Mouse (Mus musculus) MEL (cell line): ENCODE data around the gene Wdfy3.

Experiments
- EP300 ChIP-seq, 2 experiments: IDR thresholded peaks; 2 replicates each; pipeline ENCODE4 v1.6.1; 2011; ENCODE audit warnings: improper control_type of control experiment in 2 of 2, low read length in 2 of 2, low read depth in 1 of 2, mild to moderate bottlenecking in 1 of 2
- MAX ChIP-seq: IDR thresholded peaks from 2 replicates; pipeline ENCODE4 v1.6.1; 2011; ENCODE audit warnings: low read length, improper control_type of control experiment
- USF1 ChIP-seq: IDR thresholded peaks from 2 replicates; pipeline ENCODE4 v1.6.1; 2014; ENCODE audit warnings: low read depth, mild to moderate bottlenecking, inconsistent platforms, low read length, improper control_type of control experiment, moderate library complexity
- ZKSCAN1 ChIP-seq: IDR thresholded peaks from 2 replicates; pipeline ENCODE4 v1.6.1; 2012; ENCODE audit warnings: low read depth, mild to moderate bottlenecking, inconsistent platforms, low read length, improper control_type of control experiment, moderate library complexity

- TF ChIP-seq USF1 (no peak), EP300 (IDR thresholded peaks at IDR 0.05; ENCODE audit: low read depth in 1 of 2, low read length in 2 of 2) (no peak), MAX (no peak), ZKSCAN1 (no peak)
Measured at GRCm38 (mm10) chr5:101855475-101855874, 214.2 kb downstream of the Wdfy3 start.
